Mouse (Mus musculus) E14TG2a.4 (cell line): ENCODE measurements at regions not wholly inside any gene's neighbourhood (a gene's known extent, or its start where the extent isn't known, plus 50 kb on each side); places are given as distances from the start of the nearest gene placed in this dataset.

Source experiments
- H3K27me3 ChIP-seq: 2 replicates; pipeline ENCODE4 v1.6.1; 2014; ENCODE audit warnings: low read length, control low read depth; ENCODE audit not compliant: insufficient read depth
- H3K36me3 ChIP-seq: 2 replicates; pipeline ENCODE4 v1.6.1; 2014; ENCODE audit warnings: low read length, control low read depth; ENCODE audit not compliant: insufficient read depth
- H3K4me1 ChIP-seq: replicated peaks from 2 replicates; pipeline ENCODE4 v1.6.1; 2014; ENCODE audit warnings: low read depth, low read length, control low read depth
- H3K4me3 ChIP-seq: replicated peaks from 2 replicates; pipeline ENCODE4 v1.5.1; 2014; ENCODE audit warnings: mild to moderate bottlenecking, low read length
- H3K9me3 ChIP-seq: 2 replicates; pipeline ENCODE4 v1.6.1; 2014; ENCODE audit warnings: low read length, control low read depth
- CTCF ChIP-seq: conservative IDR thresholded peaks from 2 replicates; pipeline ENCODE4 v1.5.1; 2014; ENCODE audit warnings: low read length
- NANOG ChIP-seq: IDR thresholded peaks from 2 replicates; pipeline ENCODE4 v1.6.1; 2014; ENCODE audit warnings: borderline replicate concordance, low read length, mixed read lengths
- POU5F1 ChIP-seq: IDR thresholded peaks from 2 replicates; pipeline ENCODE4 v1.6.1; 2014; ENCODE audit warnings: low read length, borderline replicate concordance

GRCm38 (mm10) chr2:131436149-131436548 lies 55.1 kb upstream of the Smox start:
- H3K27me3 ChIP-seq = no peaks in the 10 kb centered on the region
- no peaks in the 10 kb centered on the region for H3K36me3 ChIP-seq
- no peaks in the 10 kb centered on the region for H3K4me1 ChIP-seq
- no peaks in the 10 kb centered on the region; the same call in 1 of the 2 replicates for H3K9me3 ChIP-seq
- TF ChIP-seq NANOG = no peak
- no peak for TF ChIP-seq POU5F1
- no peak for TF ChIP-seq CTCF
- no peak overlapping the region for H3K4me3 ChIP-seq

DNA sequence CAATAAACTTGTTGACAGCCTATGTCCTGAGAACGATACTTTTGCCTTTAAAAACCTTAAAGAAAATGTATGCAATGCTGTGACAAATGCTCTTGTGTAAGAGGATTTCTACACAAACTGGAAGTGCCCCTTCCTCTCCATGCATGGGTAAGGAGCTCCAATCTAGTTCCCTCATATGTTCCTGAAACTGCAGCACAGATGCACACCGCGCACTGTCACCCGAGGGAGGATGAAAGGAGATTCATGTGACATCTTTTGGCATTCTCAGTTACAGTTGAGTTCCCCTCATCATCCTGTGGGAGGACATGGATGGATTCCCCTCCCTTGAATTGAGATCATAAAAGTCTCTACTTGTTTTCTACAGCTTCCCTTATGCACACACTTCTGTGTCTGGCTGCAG lies 60.8 kb upstream of the Smox start:
- TF ChIP-seq POU5F1 (no peak), NANOG (no peak), CTCF (no peak)
- Histone ChIP-seq H3K9me3 (no peaks in the 10 kb centered on the region), H3K4me1 (no peaks in the 10 kb centered on the region), H3K27me3 (0 out of 2 replicates have a peak, but pooled peaks cover 3% of the 10 kb centered on the region), H3K36me3 (no peaks in the 10 kb centered on the region), H3K4me3 (no peak overlapping the region)

- Histone ChIP-seq H3K27me3 (0 out of 2 replicates have a peak, but pooled peaks cover 3% of the 10 kb centered on the region), H3K4me3 (no peak overlapping the region), H3K4me1 (peaks cover 4% of the 10 kb centered on the region; the same call in 1 of the 2 replicates), H3K9me3 (no peaks in the 10 kb centered on the region), H3K36me3 (no peaks in the 10 kb centered on the region)
- no peak for TF ChIP-seq CTCF
- TF ChIP-seq POU5F1 = no peak
- TF ChIP-seq NANOG = no peak
Measured at GRCm38 (mm10) chr2:131428089-131428488, 63.2 kb upstream of the Smox start.

DNA sequence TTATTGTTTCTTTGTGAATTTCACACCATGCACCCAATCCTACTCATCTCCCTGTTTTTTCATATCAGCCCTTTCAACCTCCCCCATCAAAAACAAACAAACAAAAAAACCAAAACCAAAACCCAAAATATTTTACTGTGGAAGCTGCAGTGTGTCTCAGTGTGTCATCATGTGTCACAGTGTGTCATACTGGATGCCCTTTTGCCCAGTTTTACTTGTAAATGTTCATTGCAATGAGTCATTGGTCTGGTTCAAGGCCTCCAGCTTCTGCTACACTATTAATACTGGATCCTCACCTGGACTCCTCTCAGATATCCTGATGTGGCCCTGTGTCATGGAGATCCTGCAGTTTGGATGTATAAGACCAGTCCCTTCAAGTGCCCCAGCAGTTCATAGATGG lies 64.4 kb upstream of the Smox start:
- TF ChIP-seq CTCF (no peak), POU5F1 (no peak), NANOG (no peak)
- peaks cover 9% of the 10 kb centered on the region; the same call in 1 of the 2 replicates for H3K4me1 ChIP-seq
- no peaks in the 10 kb centered on the region for H3K36me3 ChIP-seq

DNA sequence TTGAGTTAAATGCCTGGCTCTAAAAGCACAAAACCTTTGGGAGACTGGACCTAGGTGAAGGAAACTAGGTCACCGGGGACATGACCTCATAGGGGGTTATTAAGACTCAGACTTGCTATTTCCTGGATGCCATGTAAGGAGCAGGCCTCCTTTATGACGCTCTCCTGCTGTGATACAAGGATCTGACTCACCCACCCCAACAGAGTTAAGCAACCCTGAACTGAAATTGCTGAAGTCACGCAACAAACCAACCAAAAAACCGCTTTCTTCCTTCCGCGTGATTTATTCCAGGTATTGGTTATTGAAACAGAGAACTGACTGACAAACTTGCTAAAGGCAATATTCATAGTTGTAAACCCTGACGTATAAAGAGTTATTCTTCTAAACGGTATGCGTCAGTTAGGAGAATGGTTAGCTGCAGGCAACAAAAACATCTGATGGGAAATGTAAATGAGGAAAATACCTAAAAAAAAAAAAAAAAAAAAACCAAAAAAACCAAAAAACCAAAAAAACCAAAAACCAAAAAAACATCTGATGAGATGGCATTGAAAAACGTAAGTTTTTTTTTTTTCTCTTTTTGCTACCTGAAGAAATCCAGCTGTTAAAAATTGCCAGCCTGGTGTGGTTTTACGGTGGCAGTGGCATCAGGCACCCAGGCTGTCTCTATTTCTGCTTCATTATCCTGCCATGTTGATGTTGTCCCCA lies 67.5 kb upstream of the Smox start:
- Histone ChIP-seq H3K27me3 (peaks cover 6% of the 10 kb centered on the region; the same call in 1 of the 2 replicates), H3K36me3 (no peaks in the 10 kb centered on the region), H3K4me1 (peaks cover 9% of the 10 kb centered on the region; the same call in 1 of the 2 replicates), H3K9me3 (no peaks in the 10 kb centered on the region), H3K4me3 (no peak overlapping the region)
- TF ChIP-seq CTCF (no peak; the same call in 1 of the 2 replicates), POU5F1 (no peak)

More for the DNA sequence above, 64.4 kb upstream of the Smox start:
- Histone ChIP-seq H3K27me3 (0 out of 2 replicates have a peak, but pooled peaks cover 3% of the 10 kb centered on the region), H3K4me3 (no peak overlapping the region), H3K9me3 (no peaks in the 10 kb centered on the region)

- TF ChIP-seq POU5F1 (no peak), CTCF (peak; percentile 62), NANOG (no peak)
- Histone ChIP-seq H3K27me3 (peaks cover 6% of the 10 kb centered on the region; the same call in 1 of the 2 replicates), H3K4me3 (peak overlapping the region; percentile 79), H3K4me1 (peaks cover 9% of the 10 kb centered on the region; the same call in 1 of the 2 replicates), H3K9me3 (no peaks in the 10 kb centered on the region), H3K36me3 (no peaks in the 10 kb centered on the region)
Measured at GRCm38 (mm10) chr2:131422907-131423445, 68.3 kb upstream of the Smox start.

DNA sequence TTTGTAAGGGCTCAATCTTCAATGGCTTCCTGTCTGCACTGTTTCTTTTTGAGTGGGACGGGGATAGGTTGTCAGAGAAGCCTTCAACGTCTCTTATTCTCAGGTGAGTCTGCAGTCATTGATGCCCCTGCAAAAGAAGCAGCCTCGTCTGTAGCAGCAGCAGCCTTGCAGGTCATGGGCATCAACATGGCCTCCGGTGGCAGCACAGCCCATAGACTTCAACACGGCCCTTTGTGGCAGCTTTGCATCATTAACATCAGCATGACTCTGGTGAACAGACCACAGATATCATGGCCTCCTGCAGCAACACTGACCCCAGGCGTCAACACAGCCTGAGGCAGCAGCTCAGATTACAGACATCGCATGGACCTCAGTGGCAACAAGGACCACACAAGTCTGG lies 65.4 kb upstream of the Rnf24 start:
- Histone ChIP-seq H3K9me3 (no peaks in the 10 kb centered on the region), H3K4me3 (no peak overlapping the region), H3K27me3 (peaks cover 3% of the 10 kb centered on the region; the same call in 1 of the 2 replicates), H3K36me3 (no peaks in the 10 kb centered on the region), H3K4me1 (peaks cover 5% of the 10 kb centered on the region; the same call in 1 of the 2 replicates)
- TF ChIP-seq POU5F1 = no peak
- no peak for TF ChIP-seq CTCF
- no peak for TF ChIP-seq NANOG

- H3K27me3 ChIP-seq = peaks cover 3% of the 10 kb centered on the region; the same call in 1 of the 2 replicates
- no peak overlapping the region for H3K4me3 ChIP-seq
- no peaks in the 10 kb centered on the region for H3K4me1 ChIP-seq
- H3K9me3 ChIP-seq = no peaks in the 10 kb centered on the region
- H3K36me3 ChIP-seq = no peaks in the 10 kb centered on the region
- TF ChIP-seq POU5F1 (no peak), NANOG (no peak), CTCF (no peak)
Measured at GRCm38 (mm10) chr2:131417472-131417871, 64.8 kb upstream of the Rnf24 start.

- TF ChIP-seq POU5F1 = no peak
- peak; percentile 78 for TF ChIP-seq CTCF
- TF ChIP-seq NANOG = no peak
- peaks cover 3% of the 10 kb centered on the region; the same call in 1 of the 2 replicates for H3K27me3 ChIP-seq
- H3K9me3 ChIP-seq = no peaks in the 10 kb centered on the region
- no peak overlapping the region for H3K4me3 ChIP-seq
- no peaks in the 10 kb centered on the region for H3K4me1 ChIP-seq
- no peaks in the 10 kb centered on the region for H3K36me3 ChIP-seq
Measured at GRCm38 (mm10) chr2:131416482-131416881, 63.8 kb upstream of the Rnf24 start.
